Mouse (Mus musculus) MEL (cell line): ENCODE measurements around the gene Shank3. TPM values are rescaled to one million over a fixed set of nuclear protein-coding genes. Genes with fewer than 3 reads are reported as not detected.

ENCODE experiments used
- DNase-seq: peaks from one replicate; pipeline ENCODE4 v3.0.0; 2011; ENCODE audit warnings: low read depth, low spot score
- H3K27ac ChIP-seq: 2 replicates; pipeline ENCODE4 v1.5.1; 2012; ENCODE audit warnings: low read depth, mild to moderate bottlenecking, control low read depth, low read length, moderate library complexity; ENCODE audit not compliant: control insufficient read depth
- H3K27me3 ChIP-seq, 2 experiments: fragments of 150-350 bp in 1 of 2; sonication (generic) in 1 of 2; 2 replicates each; pipeline ENCODE4 v1.6.1; 2012; ENCODE audit warnings: low read length in 2 of 2, mild to moderate bottlenecking in 2 of 2, improper control_type of control experiment in 1 of 2, moderate library complexity in 1 of 2; ENCODE audit not compliant: insufficient read depth in 2 of 2, control insufficient read depth in 1 of 2
- H3K36me3 ChIP-seq, 2 experiments: 2 replicates each; pipeline ENCODE4 v1.6.1; 2012 to 2014; ENCODE audit warnings: low read length in 2 of 2, improper control_type of control experiment in 1 of 2, inconsistent platforms in 1 of 2, mild to moderate bottlenecking in 1 of 2; ENCODE audit not compliant: insufficient read depth in 2 of 2, control insufficient read depth in 1 of 2
- H3K4me1 ChIP-seq, 2 experiments: fragments of 150-350 bp in 1 of 2; sonication (generic) in 1 of 2; 2 replicates each; pipeline ENCODE4 v1.6.1; 2012; ENCODE audit warnings: low read length in 2 of 2, improper control_type of control experiment in 1 of 2, mild to moderate bottlenecking in 1 of 2; ENCODE audit not compliant: insufficient read depth in 2 of 2, control insufficient read depth in 1 of 2
- H3K4me3 ChIP-seq, 2 experiments: fragments of 150-350 bp in 1 of 2; sonication (generic) in 1 of 2; 2 replicates each; pipeline ENCODE4 v1.5.1; 2012; ENCODE audit warnings: low read depth in 2 of 2, low read length in 2 of 2, mild to moderate bottlenecking in 2 of 2, moderate library complexity in 2 of 2, control low read depth in 1 of 2, improper control_type of control experiment in 1 of 2; ENCODE audit not compliant: control insufficient read depth in 1 of 2, insufficient read depth in 1 of 2
- H3K79me2 ChIP-seq: 2 replicates; pipeline ENCODE4 v1.6.1; 2012; ENCODE audit warnings: mild to moderate bottlenecking, low read length, moderate library complexity; ENCODE audit not compliant: control insufficient read depth, poor library complexity, insufficient read depth
- H3K9ac ChIP-seq: 2 replicates; pipeline ENCODE4 v1.6.1; 2012; ENCODE audit warnings: low read depth, mild to moderate bottlenecking, control low read depth, low read length, moderate library complexity; ENCODE audit not compliant: control insufficient read depth, poor library complexity, severe bottlenecking
- H3K9me3 ChIP-seq: fragments of 150-350 bp; sonication (generic); replicated peaks from 2 replicates; pipeline ENCODE4 v1.6.1; 2012; ENCODE audit warnings: mild to moderate bottlenecking, low read length, improper control_type of control experiment, moderate library complexity; ENCODE audit not compliant: insufficient read depth
- CHD1 ChIP-seq: IDR thresholded peaks from 2 replicates; pipeline ENCODE4 v1.6.1; 2012; ENCODE audit warnings: low read depth, mild to moderate bottlenecking, inconsistent platforms, low read length, improper control_type of control experiment
- CHD2 ChIP-seq: IDR thresholded peaks from 2 replicates; pipeline ENCODE4 v1.6.1; 2011; ENCODE audit warnings: low read length, improper control_type of control experiment
- CTCF ChIP-seq, 3 experiments: IDR thresholded peaks in 2 of 3; conservative IDR thresholded peaks in 1 of 3; 2 replicates each; pipeline ENCODE4 v1.5.1; 2011 to 2012; ENCODE audit warnings: low read length in 3 of 3, low read depth in 2 of 3, mild to moderate bottlenecking in 2 of 3, improper control_type of control experiment in 1 of 3, inconsistent platforms in 1 of 3, mixed read lengths in 1 of 3, moderate library complexity in 1 of 3; ENCODE audit not compliant: control insufficient read depth in 1 of 3, insufficient read depth in 1 of 3, poor library complexity in 1 of 3, severe bottlenecking in 1 of 3
- ELF1 ChIP-seq: IDR thresholded peaks from 2 replicates; pipeline ENCODE4 v1.6.1; 2014; ENCODE audit warnings: low read depth, mild to moderate bottlenecking, inconsistent platforms, low read length, improper control_type of control experiment, moderate library complexity
- EP300 ChIP-seq, 2 experiments: IDR thresholded peaks; 2 replicates each; pipeline ENCODE4 v1.6.1; 2011; ENCODE audit warnings: improper control_type of control experiment in 2 of 2, low read length in 2 of 2, low read depth in 1 of 2, mild to moderate bottlenecking in 1 of 2
- ETS1 ChIP-seq: IDR thresholded peaks from 2 replicates; pipeline ENCODE4 v1.6.1; 2012; ENCODE audit warnings: low read depth, mild to moderate bottlenecking, inconsistent platforms, low read length, improper control_type of control experiment, moderate library complexity
- KAT2A ChIP-seq: conservative IDR thresholded peaks from 2 replicates; pipeline ENCODE4 v1.6.1; 2012; ENCODE audit warnings: low read depth, low read length, improper control_type of control experiment, inconsistent platforms
- MAFK ChIP-seq: IDR thresholded peaks from 2 replicates; pipeline ENCODE4 v1.6.1; 2011; ENCODE audit warnings: low read depth, mild to moderate bottlenecking, low read length, improper control_type of control experiment, borderline replicate concordance
- MAZ ChIP-seq: IDR thresholded peaks from 2 replicates; pipeline ENCODE4 v1.6.1; 2012; ENCODE audit warnings: low read depth, mild to moderate bottlenecking, inconsistent platforms, low read length, improper control_type of control experiment
- MXI1 ChIP-seq: IDR thresholded peaks from 2 replicates; pipeline ENCODE4 v1.6.1; 2011; ENCODE audit warnings: mild to moderate bottlenecking, low read depth, low read length, improper control_type of control experiment
- MYB ChIP-seq: IDR thresholded peaks from 2 replicates; pipeline ENCODE4 v1.6.1; 2011; ENCODE audit warnings: mild to moderate bottlenecking, low read depth, low read length, improper control_type of control experiment
- MYC ChIP-seq: IDR thresholded peaks from 2 replicates; pipeline ENCODE4 v1.6.1; 2011; ENCODE audit warnings: low read depth, mild to moderate bottlenecking, low read length, improper control_type of control experiment, moderate library complexity
- NELFE ChIP-seq: IDR thresholded peaks from 2 replicates; pipeline ENCODE4 v1.6.1; 2011; ENCODE audit warnings: low read depth, low read length, improper control_type of control experiment
- NRF1 ChIP-seq: IDR thresholded peaks from 2 replicates; pipeline ENCODE4 v1.6.1; 2014; ENCODE audit warnings: low read depth, mild to moderate bottlenecking, inconsistent platforms, low read length, improper control_type of control experiment, moderate library complexity; ENCODE audit not compliant: poor library complexity, insufficient read depth, severe bottlenecking
- POLR2AphosphoS2 ChIP-seq: IDR thresholded peaks from 2 replicates; pipeline ENCODE4 v1.6.1; 2011; ENCODE audit warnings: low read length, improper control_type of control experiment
- RCOR1 ChIP-seq: IDR thresholded peaks from 2 replicates; pipeline ENCODE4 v1.6.1; 2012; ENCODE audit warnings: low read depth, mild to moderate bottlenecking, inconsistent platforms, low read length, improper control_type of control experiment
- SIN3A ChIP-seq: IDR thresholded peaks from 2 replicates; pipeline ENCODE4 v1.6.1; 2012; ENCODE audit warnings: low read length, improper control_type of control experiment, inconsistent platforms
- SMC3 ChIP-seq: IDR thresholded peaks from 2 replicates; pipeline ENCODE4 v1.6.1; 2011; ENCODE audit warnings: low read depth, low read length, improper control_type of control experiment
- TAL1 ChIP-seq: IDR thresholded peaks from 2 replicates; pipeline ENCODE4 v1.6.1; 2012; ENCODE audit warnings: mild to moderate bottlenecking, inconsistent platforms, low read length, moderate library complexity, mixed read lengths
- TCF12 ChIP-seq: IDR thresholded peaks from 2 replicates; pipeline ENCODE4 v1.6.1; 2014; ENCODE audit warnings: low read depth, mild to moderate bottlenecking, inconsistent platforms, low read length, improper control_type of control experiment, moderate library complexity
- USF2 ChIP-seq, 2 experiments: IDR thresholded peaks; 2 replicates each; pipeline ENCODE4 v1.6.1; 2011 to 2012; ENCODE audit warnings: improper control_type of control experiment in 2 of 2, low read length in 2 of 2, borderline replicate concordance in 1 of 2, inconsistent platforms in 1 of 2, low read depth in 1 of 2, mild to moderate bottlenecking in 1 of 2; ENCODE audit not compliant: insufficient read depth in 1 of 2
- ZC3H11A ChIP-seq: IDR thresholded peaks from 2 replicates; pipeline ENCODE4 v1.6.1; 2012; ENCODE audit warnings: low read depth, mild to moderate bottlenecking, inconsistent platforms, low read length, improper control_type of control experiment
- ZKSCAN1 ChIP-seq: IDR thresholded peaks from 2 replicates; pipeline ENCODE4 v1.6.1; 2012; ENCODE audit warnings: low read depth, mild to moderate bottlenecking, inconsistent platforms, low read length, improper control_type of control experiment, moderate library complexity
- ZNF384 ChIP-seq: IDR thresholded peaks from 2 replicates; pipeline ENCODE4 v1.6.1; 2012; ENCODE audit warnings: low read depth, mild to moderate bottlenecking, inconsistent platforms, low read length, improper control_type of control experiment
- polyA plus RNA-seq, 2 experiments: library from polyadenylated mRNA; stranded (reverse) in 1 of 2; unstranded in 1 of 2; fragments of >175 nt in 1 of 2; fragments of >200 nt in 1 of 2; gene quantifications; 2 replicates each; pipeline versions ENCODE4 v1.2.1 to v1.2.4; 2012; ENCODE audit warnings: low replicate concordance in 2 of 2, low read depth in 1 of 2; ENCODE audit not compliant: insufficient read length in 2 of 2, insufficient read depth in 1 of 2, missing spikeins in 1 of 2
- total RNA-seq: library from RNA; depleted of rRNA; stranded (reverse); fragments of 300-350 nt; gene quantifications from 2 replicates; pipeline ENCODE4 v1.2.3, GENCODE M21; 2012

The Shank3 gene
- total and polyA plus RNA-seq, 3 experiments: 14.2 to 20.3 TPM; not detected in 1

DNA sequence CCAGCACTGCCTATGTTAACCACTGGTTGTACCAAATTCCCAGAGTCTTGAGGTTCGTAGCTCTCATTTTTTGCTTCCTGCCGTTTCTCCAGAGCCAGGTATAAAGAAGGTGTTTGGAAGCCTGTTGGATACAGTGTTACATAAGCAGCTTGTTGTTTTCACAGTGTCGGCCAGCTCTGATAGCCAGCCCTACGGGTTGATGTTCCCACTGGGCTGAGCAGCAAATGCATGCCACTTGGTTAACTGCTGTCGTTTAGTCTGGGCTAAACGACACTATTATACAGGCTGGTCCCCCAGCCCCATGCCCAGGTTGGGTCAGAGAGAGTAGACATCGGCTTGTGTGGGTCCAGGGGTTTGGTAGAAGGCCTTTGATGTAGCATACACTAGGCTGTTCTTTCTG is 22.5 kb downstream of the Shank3 start:
- H3K4me1 ChIP-seq: no peaks in the 10 kb centered on the region
- no peak overlapping the region for H3K4me3 ChIP-seq
- no peak for TF ChIP-seq MAZ
- no peak for TF ChIP-seq MXI1
- no peak for TF ChIP-seq TCF12
- no peak for TF ChIP-seq ETS1
- TF ChIP-seq RCOR1: no peak
- no peak for TF ChIP-seq SIN3A
- TF ChIP-seq NELFE: no peak
- TF ChIP-seq ZKSCAN1: no peak
- no peak for TF ChIP-seq NRF1
- TF ChIP-seq TAL1: no peak
- H3K36me3 ChIP-seq: peaks cover 0 to 2% of the 10 kb centered on the region in 2 experiments; a peak in 2 of 4 replicates
- H3K9me3 ChIP-seq: no peaks in the 10 kb centered on the region
- no peak overlapping the region for H3K27ac ChIP-seq
- no peaks in the 10 kb centered on the region for H3K27me3 ChIP-seq
- H3K9ac ChIP-seq: no peak overlapping the region
- DNase-seq: no peak
- no peaks in the 10 kb centered on the region for H3K79me2 ChIP-seq

DNA sequence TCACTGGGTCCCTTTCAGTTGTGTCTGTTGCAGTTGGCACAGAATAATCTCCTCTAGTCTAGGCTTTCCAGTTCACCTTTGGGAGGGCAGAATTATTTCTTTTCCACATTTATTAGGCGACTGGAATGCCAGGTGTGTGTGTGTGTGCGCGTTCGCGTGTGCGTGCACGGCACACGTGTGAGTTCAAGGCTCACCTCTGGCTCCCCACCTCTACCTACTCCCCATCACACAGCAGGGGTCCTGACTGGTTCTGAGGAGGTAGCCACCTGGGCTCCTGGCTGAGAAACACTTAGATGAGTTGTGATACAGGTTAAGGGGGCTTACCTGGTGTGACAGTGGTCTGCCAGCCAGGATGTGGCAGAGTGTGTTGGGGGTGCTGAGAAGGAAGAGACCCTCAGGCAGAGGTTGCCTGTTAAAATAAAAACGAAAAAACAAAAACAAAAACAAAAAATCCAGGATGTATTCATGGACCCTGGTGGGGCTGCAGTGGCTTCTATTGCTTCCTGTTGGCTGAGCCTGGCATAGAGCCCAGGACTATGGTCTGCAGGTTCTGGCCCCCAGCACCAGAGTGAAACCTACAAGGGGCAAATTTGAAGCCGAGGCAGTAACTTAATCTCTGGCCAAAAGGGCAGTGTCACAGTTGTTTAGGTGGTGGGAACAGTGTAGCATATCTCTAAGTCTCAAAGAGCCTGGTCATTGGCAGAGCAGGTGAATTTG is 23.3 kb downstream of the Shank3 start:
- H3K27ac ChIP-seq: no peak overlapping the region
- H3K9me3 ChIP-seq: no peaks in the 10 kb centered on the region
- no peak overlapping the region for H3K9ac ChIP-seq
- peaks cover 0 to 2% of the 10 kb centered on the region in 2 experiments; a peak in 2 of 4 replicates for H3K36me3 ChIP-seq
- no peak for DNase-seq
- no peaks in the 10 kb centered on the region for H3K79me2 ChIP-seq
- no peaks in the 10 kb centered on the region for H3K4me1 ChIP-seq
- no peak overlapping the region for H3K4me3 ChIP-seq
- no peaks in the 10 kb centered on the region for H3K27me3 ChIP-seq
- TF ChIP-seq MYC (no peak), KAT2A (no peak), ZKSCAN1 (no peak), ELF1 (no peak), MAZ (no peak), POLR2AphosphoS2 (no peak), EP300 (IDR thresholded peaks at IDR 0.05; ENCODE audit: low read depth in 1 of 2, low read length in 2 of 2) (no peak), SMC3 (no peak), ZNF384 (no peak), USF2 (IDR thresholded peaks at IDR 0.05; ENCODE audit: borderline replicate concordance in 1 of 2, insufficient read depth in 1 of 2, low read depth in 1 of 2, low read length in 2 of 2) (no peak), ETS1 (no peak), MXI1 (no peak), MAFK (no peak), ZC3H11A (no peak), TAL1 (no peak), CTCF (IDR thresholded peaks at IDR 0.05 in 2 of 3, conservative IDR thresholded peaks at IDR 0.05 in 1 of 3; ENCODE audit: control insufficient read depth in 1 of 3, insufficient read depth in 1 of 3, low read depth in 2 of 3, low read length in 3 of 3, poor library complexity in 1 of 3, severe bottlenecking in 1 of 3) (no peak), MYB (no peak), RCOR1 (no peak), CHD2 (no peak), CHD1 (no peak)
